ENCODE assay signal across 13 mouse cellular contexts in the genomic region with DNA sequence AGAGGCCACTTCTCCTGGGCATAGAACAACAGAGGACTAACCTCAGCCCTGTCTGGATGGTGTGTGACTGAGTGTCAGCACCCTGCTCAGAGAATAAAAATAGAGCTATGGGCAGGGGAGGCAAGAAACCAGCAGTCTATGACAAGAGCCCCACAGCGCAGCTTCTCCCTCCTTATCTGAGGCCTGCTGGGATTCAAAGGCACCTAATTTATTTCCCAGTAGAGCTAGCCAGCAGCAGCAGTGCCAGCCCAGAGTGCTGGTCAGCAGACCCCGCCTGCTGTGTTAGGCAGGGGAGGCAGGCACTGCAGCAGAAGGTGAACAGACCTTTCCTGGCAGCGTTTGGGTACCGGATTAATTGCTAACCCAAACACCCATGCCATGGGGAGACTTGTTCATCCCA. TPM values are rescaled to one million over a fixed set of nuclear protein-coding genes. Genes with fewer than 3 reads are reported as not detected.
A peak's percentile ranks its signal among the peaks of the same experiment; 100 is the strongest.
DNase-seq lines count a peak whose midpoint lies in the region; ATAC-seq lines count a peak whose summit lies in the region.
"Had no signal": no experiment of that assay in that cellular context is flagged by ENCODE, and none has a peak within 500 bp of the region (broad histone marks: within the 10 kb centered on the region; RNA-seq: fewer than 3 reads in every experiment).

No protein-coding gene starts in this region.

- peaks cover 15% of the 10 kb centered on the region for H3K27me3 ChIP-seq in heart, embryonic 10.5 days (ENCODE audit: insufficient read depth, poor library complexity, severe bottlenecking)
- H3K27me3 ChIP-seq in limb, embryonic 10.5 days (ENCODE audit: low read depth, poor library complexity, severe bottlenecking), result peaks cover 12% of the 10 kb centered on the region
- no peaks in the 10 kb centered on the region for H3K27me3 ChIP-seq in forebrain, embryonic 14.5 days (replicated peaks; ENCODE audit: control insufficient read depth, insufficient read depth, low read length)

- ATAC-seq in forebrain, embryonic 14.5 days, result no peak

- H3K4me2 ChIP-seq in forebrain, embryonic 14.5 days (ENCODE audit: low read length), result no peak overlapping the region

- no peak overlapping the region for H3K9ac ChIP-seq in forebrain, embryonic 14.5 days (ENCODE audit: low read length)

- H3K27ac ChIP-seq in heart, embryonic 10.5 days, result peak overlapping the region; percentile 83
- H3K27ac ChIP-seq in limb, embryonic 10.5 days, result peak overlapping the region; percentile 50
- no peak overlapping the region for H3K27ac ChIP-seq in forebrain, embryonic 14.5 days (ENCODE audit: low read depth, low read length)
- H3K27ac ChIP-seq: forebrain, embryonic 10.5 days had no signal

- no peak overlapping the region for H3K4me3 ChIP-seq in heart, embryonic 10.5 days
- no peak overlapping the region for H3K4me3 ChIP-seq in limb, embryonic 10.5 days
- no peak overlapping the region for H3K4me3 ChIP-seq in forebrain, embryonic 14.5 days (ENCODE audit: low read depth, low read length)
- H3K4me3 ChIP-seq: forebrain, embryonic 10.5 days had no signal

- WGBS in heart, embryonic 10.5 days, result 21% methylated on average over 4 of the region's 4 CpGs
- WGBS in limb, embryonic 10.5 days, result 49% methylated on average over 4 of the region's 4 CpGs
- 72% methylated on average over 4 of the region's 4 CpGs for WGBS in forebrain, embryonic 14.5 days

- peak; percentile 56 for DNase-seq in MN1 (ENCODE audit: low spot score)
- peak; percentile 53 for DNase-seq in cerebellum, adult 11-12 months
- DNase-seq in heart, embryonic 10.5 days (ENCODE audit: low spot score), result no peak
- no peak for DNase-seq in limb, embryonic 10.5 days (ENCODE audit: low spot score)
- DNase-seq in layer of hippocampus, postnatal 10 days (ENCODE audit: low spot score in 2 of 2), result no peak
- no peak for DNase-seq in forebrain, embryonic 14.5 days (ENCODE audit: low spot score)
- DNase-seq in frontal cortex, postnatal 36 days (ENCODE audit: low spot score in 2 of 2), result no peak
- DNase-seq: adrenal gland, adult 2 months; gastrocnemius, postnatal 14 days; thymus, postnatal 4 days had no signal

- no peaks in the 10 kb centered on the region for H3K36me3 ChIP-seq in heart, embryonic 10.5 days
- H3K36me3 ChIP-seq in limb, embryonic 10.5 days, result no peaks in the 10 kb centered on the region
- H3K36me3 ChIP-seq in forebrain, embryonic 14.5 days (ENCODE audit: control insufficient read depth, insufficient read depth, low read length), result no peaks in the 10 kb centered on the region
- H3K36me3 ChIP-seq: forebrain, embryonic 10.5 days had no signal

- H3K9me3 ChIP-seq in heart, embryonic 10.5 days, result no peaks in the 10 kb centered on the region
- no peaks in the 10 kb centered on the region for H3K9me3 ChIP-seq in limb, embryonic 10.5 days (replicated peaks)
- no peaks in the 10 kb centered on the region for H3K9me3 ChIP-seq in forebrain, embryonic 14.5 days (replicated peaks; ENCODE audit: control insufficient read depth, low read length)
- H3K9me3 ChIP-seq: forebrain, embryonic 10.5 days had no signal

- H3K4me1 ChIP-seq in heart, embryonic 10.5 days, result peaks cover 72% of the 10 kb centered on the region
- H3K4me1 ChIP-seq in limb, embryonic 10.5 days, result peaks cover 45% of the 10 kb centered on the region
- no peaks in the 10 kb centered on the region for H3K4me1 ChIP-seq in forebrain, embryonic 14.5 days (ENCODE audit: control insufficient read depth, insufficient read depth, low read length)

RNA-seq across cellular contexts. Expression of a gene that starts 16.9 kb away (rescaled TPM):
- 0.21 and 0.69 TPM in 2 replicates for polyA plus RNA-seq in heart, embryonic 10.5 days (2016; fragmentation: Nextera tagmentation; extraction: Ambion mirVana)
- polyA plus RNA-seq in limb, embryonic 10.5 days (2016; fragmentation: Nextera tagmentation; extraction: Ambion mirVana), result not detected in 2 replicates
- under 1 TPM; 0.20 to 0.50 TPM for total RNA-seq in layer of hippocampus, postnatal 10 days (2021)
- polyA plus RNA-seq in forebrain, embryonic 14.5 days (2014; fragmentation: Nextera tagmentation; extraction: Ambion mirVana), result not detected in 2 replicates
- total RNA-seq: CH12.LX had no signal
- polyA plus RNA-seq: forebrain, embryonic 10.5 days had no signal

RNA-seq across cellular contexts. Expression of a gene that starts 39.6 kb away (rescaled TPM):
- 0.25 and 0.39 TPM in 2 replicates for polyA plus RNA-seq in heart, embryonic 10.5 days (2016; fragmentation: Nextera tagmentation; extraction: Ambion mirVana)
- polyA plus RNA-seq in limb, embryonic 10.5 days (2016; fragmentation: Nextera tagmentation; extraction: Ambion mirVana), result 0.48 and 0.79 TPM in 2 replicates
- 100 to 1,000 TPM; 105 to 107 TPM for total RNA-seq in layer of hippocampus, postnatal 10 days (2021)
- polyA plus RNA-seq in forebrain, embryonic 14.5 days (2014; fragmentation: Nextera tagmentation; extraction: Ambion mirVana), result 2.4 and 3.2 TPM in 2 replicates
- total RNA-seq: CH12.LX had no signal
- polyA plus RNA-seq: liver, embryonic 16.5 days had no signal

Comparison
In these comparisons a context has a peak if more than half of its experiments do, and no peak if none do; other contexts are left out.
1. DNase-seq: peak in MN1 (single experiment) and cerebellum, adult 11-12 months (single experiment); none in heart, embryonic 10.5 days (single experiment), limb, embryonic 10.5 days (single experiment), layer of hippocampus, postnatal 10 days (0 of 2), forebrain, embryonic 14.5 days (single experiment) and frontal cortex, postnatal 36 days (0 of 2).